Mouse (Mus musculus) limb, embryonic 15.5 days (tissue): Measurements from ENCODE around the gene Unc13c. TPM values are rescaled to one million over a fixed set of nuclear protein-coding genes. Genes with fewer than 3 reads are reported as not detected.

Experiments
- ATAC-seq: fragments of 200-750 bp; cut with Nextera tagmentation; 2 replicates; pipeline ENCODE4 v1.8.0; 2017; ENCODE audit warnings: low read depth, moderate TSS enrichment; ENCODE audit not compliant: insufficient number of reproducible peaks, low FRiP score, low TSS enrichment
- H3K27ac ChIP-seq: fragments of 300-500 bp; sonication (generic); 2 replicates; pipeline ENCODE4 v1.5.1; 2015; ENCODE audit warnings: moderate library complexity, mild to moderate bottlenecking, inconsistent platforms
- H3K27me3 ChIP-seq: fragments of 300-500 bp; sonication (generic); 2 replicates; pipeline ENCODE4 v1.6.1; 2015; ENCODE audit warnings: inconsistent platforms
- H3K36me3 ChIP-seq: fragments of 300-500 bp; sonication (generic); 2 replicates; pipeline ENCODE4 v1.6.1; 2015; ENCODE audit warnings: inconsistent platforms
- H3K4me1 ChIP-seq: fragments of 300-500 bp; sonication (generic); 2 replicates; pipeline ENCODE4 v1.6.1; 2015; ENCODE audit warnings: inconsistent platforms
- H3K4me2 ChIP-seq: fragments of 300-500 bp; sonication (generic); 2 replicates; pipeline ENCODE4 v1.6.1; 2015; ENCODE audit warnings: mild to moderate bottlenecking, inconsistent platforms
- H3K4me3 ChIP-seq: fragments of 300-500 bp; sonication (generic); 2 replicates; pipeline ENCODE4 v1.5.1; 2015; ENCODE audit warnings: mild to moderate bottlenecking, inconsistent platforms
- H3K9ac ChIP-seq: fragments of 300-500 bp; sonication (generic); 2 replicates; pipeline ENCODE4 v1.6.1; 2015; ENCODE audit warnings: inconsistent platforms
- H3K9me3 ChIP-seq: fragments of 300-500 bp; sonication (generic); 2 replicates; pipeline ENCODE4 v1.6.1; 2016; ENCODE audit warnings: inconsistent platforms
- WGBS: fragments of 180-500 bp; shearing (Covaris S2); methylation state at CpG from one replicate; pipeline ENCODE4 v1.1.7; 2015; 5-methylcytosine and 5-hydroxymethylcytosine counted together
- polyA plus RNA-seq: library from polyadenylated mRNA; unstranded; fragments of >200 nt; fragmentation: Nextera tagmentation; extraction: Ambion mirVana; gene quantifications from 2 replicates; pipeline ENCODE4 v1.2.1, GENCODE M21; 2015

Gene Unc13c
- polyA plus RNA-seq, 1 experiment from 2014 or later = 1.1 TPM

DNA sequence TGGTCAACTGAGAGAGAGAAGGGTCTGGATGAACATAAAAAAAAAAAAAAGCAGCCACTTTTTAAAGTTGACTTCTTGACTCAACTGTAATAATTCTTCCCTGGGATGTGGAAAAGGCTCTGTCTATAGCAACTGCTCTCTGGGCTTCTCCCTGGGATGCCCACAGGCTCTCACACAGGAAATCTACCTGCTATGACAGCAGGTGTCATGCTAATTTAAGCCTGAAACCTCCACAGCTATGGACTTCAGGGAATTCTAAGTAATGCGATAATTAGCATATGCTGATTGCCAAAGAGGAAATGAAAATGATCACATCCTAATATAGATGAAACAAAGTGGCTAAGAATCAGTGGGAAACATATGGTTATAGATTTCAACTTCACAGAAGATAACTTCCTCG, 102.1 kb downstream of the Unc13c start:
- Histone ChIP-seq H3K4me3 (no peak overlapping the region), H3K27ac (no peak overlapping the region), H3K36me3 (no peaks in the 10 kb centered on the region), H3K9ac (no peak overlapping the region), H3K4me2 (no peak overlapping the region), H3K27me3 (no peaks in the 10 kb centered on the region), H3K9me3 (no peaks in the 10 kb centered on the region), H3K4me1 (no peaks in the 10 kb centered on the region)
- ATAC-seq = no peak
- WGBS = 76% methylated on average over 2 of the region's 2 CpGs

- Histone ChIP-seq H3K36me3 (no peaks in the 10 kb centered on the region), H3K9me3 (no peaks in the 10 kb centered on the region), H3K9ac (no peak overlapping the region), H3K27me3 (no peaks in the 10 kb centered on the region), H3K4me3 (no peak overlapping the region), H3K4me2 (no peak overlapping the region), H3K4me1 (no peaks in the 10 kb centered on the region), H3K27ac (no peak overlapping the region)
- no peak for ATAC-seq
- WGBS = 84% methylated on average over 3 of the region's 3 CpGs
Measured at GRCm38 (mm10) chr9:73859469-73859868, 109.3 kb downstream of the Unc13c start.

GRCm38 (mm10) chr9:73854281-73854680, 114.5 kb downstream of the Unc13c start:
- Histone ChIP-seq H3K9ac (no peak overlapping the region), H3K27me3 (no peaks in the 10 kb centered on the region), H3K4me3 (no peak overlapping the region), H3K27ac (no peak overlapping the region), H3K36me3 (no peaks in the 10 kb centered on the region), H3K9me3 (no peaks in the 10 kb centered on the region), H3K4me1 (no peaks in the 10 kb centered on the region), H3K4me2 (no peak overlapping the region)
- WGBS = 41% methylated on average over 3 of the region's 3 CpGs
- no peak for ATAC-seq

DNA sequence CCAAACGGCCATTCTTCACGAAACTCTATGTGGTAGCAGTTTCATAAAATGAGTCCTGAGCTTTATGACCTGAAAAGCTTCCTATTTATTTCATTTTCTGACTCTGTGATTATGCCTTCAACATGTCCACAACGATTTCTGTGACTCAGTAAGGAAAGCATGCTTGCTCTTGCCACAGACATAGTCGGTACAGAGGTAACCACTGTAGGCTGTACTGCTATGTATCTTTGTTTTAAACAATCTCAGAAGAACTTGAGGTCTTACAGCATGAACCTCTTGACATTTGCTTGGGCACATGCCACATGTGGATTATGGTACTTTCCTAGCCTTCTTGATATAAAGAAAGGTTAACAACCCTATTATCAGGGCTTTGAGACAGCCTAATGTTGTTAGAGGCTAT, 162.1 kb downstream of the Unc13c start:
- Histone ChIP-seq H3K27me3 (no peaks in the 10 kb centered on the region), H3K9me3 (no peaks in the 10 kb centered on the region), H3K9ac (no peak overlapping the region), H3K36me3 (no peaks in the 10 kb centered on the region), H3K27ac (no peak overlapping the region), H3K4me1 (no peaks in the 10 kb centered on the region), H3K4me2 (no peak overlapping the region), H3K4me3 (no peak overlapping the region)
- 70% methylated on average over 4 of the region's 4 CpGs for WGBS
- ATAC-seq = no peak

DNA sequence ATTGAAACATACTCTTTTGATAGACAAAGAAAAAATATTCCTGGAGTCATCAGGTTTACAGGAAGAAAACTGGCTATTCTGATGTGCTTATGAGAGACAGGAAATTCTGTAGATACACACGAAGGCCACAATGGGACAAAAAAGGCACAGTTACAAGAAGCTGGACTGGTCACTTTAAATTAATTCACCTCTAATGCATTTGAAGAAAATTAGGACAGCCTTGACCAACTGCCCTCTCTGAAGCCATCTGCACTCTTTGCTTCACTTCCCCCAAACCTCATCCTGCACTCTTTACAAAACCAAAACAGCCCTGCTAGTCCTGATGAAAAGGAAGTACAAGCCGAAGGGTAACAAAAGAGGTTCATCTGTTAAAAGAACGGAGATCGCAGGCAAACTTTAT, 194.2 kb downstream of the Unc13c start:
- Histone ChIP-seq H3K27ac (no peak overlapping the region), H3K4me3 (no peak overlapping the region), H3K36me3 (no peaks in the 10 kb centered on the region), H3K4me1 (no peaks in the 10 kb centered on the region), H3K9ac (no peak overlapping the region), H3K9me3 (no peaks in the 10 kb centered on the region), H3K27me3 (no peaks in the 10 kb centered on the region), H3K4me2 (no peak overlapping the region)
- WGBS = 82% methylated on average over 4 of the region's 4 CpGs
- ATAC-seq = no peak

- Histone ChIP-seq H3K36me3 (no peaks in the 10 kb centered on the region), H3K4me1 (no peaks in the 10 kb centered on the region), H3K4me2 (no peak overlapping the region), H3K4me3 (no peak overlapping the region), H3K9me3 (no peaks in the 10 kb centered on the region), H3K27me3 (no peaks in the 10 kb centered on the region), H3K27ac (no peak overlapping the region), H3K9ac (no peak overlapping the region)
- WGBS = 41% methylated on average over 2 of the region's 2 CpGs
- no peak for ATAC-seq
Measured at GRCm38 (mm10) chr9:73755185-73755584, 213.6 kb downstream of the Unc13c start.

DNA sequence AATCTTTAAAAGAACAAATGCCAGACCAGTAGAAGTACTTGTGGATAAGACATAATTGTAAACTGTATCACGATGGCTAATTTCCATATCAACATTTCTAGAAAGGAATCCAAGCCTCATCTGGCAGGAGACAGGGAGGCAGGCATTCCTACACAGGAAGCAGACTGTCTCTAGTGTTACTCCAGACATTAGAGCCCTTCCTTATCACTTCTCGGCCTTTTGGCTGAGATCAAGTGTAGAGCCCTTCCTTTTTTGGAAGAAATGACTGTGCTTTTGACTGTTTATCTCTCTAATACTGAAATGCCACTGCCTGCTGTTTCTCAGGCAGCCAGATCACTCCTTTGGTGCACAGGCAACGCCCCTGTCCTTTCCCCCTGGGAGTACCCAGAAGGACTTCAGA, 215.3 kb downstream of the Unc13c start:
- H3K4me3 ChIP-seq = no peak overlapping the region
- no peak overlapping the region for H3K9ac ChIP-seq
- no peaks in the 10 kb centered on the region for H3K4me1 ChIP-seq
- ATAC-seq = no peak
- 49% methylated on average over 3 of the region's 3 CpGs for WGBS
- H3K36me3 ChIP-seq = no peaks in the 10 kb centered on the region
- H3K9me3 ChIP-seq = no peaks in the 10 kb centered on the region
- no peak overlapping the region for H3K27ac ChIP-seq
- H3K4me2 ChIP-seq = no peak overlapping the region
- H3K27me3 ChIP-seq = no peaks in the 10 kb centered on the region

- H3K9ac ChIP-seq = no peak overlapping the region
- no peaks in the 10 kb centered on the region for H3K9me3 ChIP-seq
- H3K4me1 ChIP-seq = no peaks in the 10 kb centered on the region
- H3K27me3 ChIP-seq = no peaks in the 10 kb centered on the region
- ATAC-seq = no peak
- no peaks in the 10 kb centered on the region for H3K36me3 ChIP-seq
- 90% methylated on average over 1 of the region's 1 CpGs for WGBS
- H3K27ac ChIP-seq = no peak overlapping the region
- no peak overlapping the region for H3K4me2 ChIP-seq
- no peak overlapping the region for H3K4me3 ChIP-seq
Measured at GRCm38 (mm10) chr9:73751344-73751743, 217.4 kb downstream of the Unc13c start.

- no peaks in the 10 kb centered on the region for H3K36me3 ChIP-seq
- no peaks in the 10 kb centered on the region for H3K9me3 ChIP-seq
- no peaks in the 10 kb centered on the region for H3K4me1 ChIP-seq
- H3K4me2 ChIP-seq = no peak overlapping the region
- no peak overlapping the region for H3K4me3 ChIP-seq
- WGBS = 86% methylated on average over 7 of the region's 7 CpGs
- H3K27ac ChIP-seq = no peak overlapping the region
- H3K27me3 ChIP-seq = no peaks in the 10 kb centered on the region
- ATAC-seq = no peak
- H3K9ac ChIP-seq = no peak overlapping the region
Measured at GRCm38 (mm10) chr9:73734446-73734845, 234.3 kb downstream of the Unc13c start.

DNA sequence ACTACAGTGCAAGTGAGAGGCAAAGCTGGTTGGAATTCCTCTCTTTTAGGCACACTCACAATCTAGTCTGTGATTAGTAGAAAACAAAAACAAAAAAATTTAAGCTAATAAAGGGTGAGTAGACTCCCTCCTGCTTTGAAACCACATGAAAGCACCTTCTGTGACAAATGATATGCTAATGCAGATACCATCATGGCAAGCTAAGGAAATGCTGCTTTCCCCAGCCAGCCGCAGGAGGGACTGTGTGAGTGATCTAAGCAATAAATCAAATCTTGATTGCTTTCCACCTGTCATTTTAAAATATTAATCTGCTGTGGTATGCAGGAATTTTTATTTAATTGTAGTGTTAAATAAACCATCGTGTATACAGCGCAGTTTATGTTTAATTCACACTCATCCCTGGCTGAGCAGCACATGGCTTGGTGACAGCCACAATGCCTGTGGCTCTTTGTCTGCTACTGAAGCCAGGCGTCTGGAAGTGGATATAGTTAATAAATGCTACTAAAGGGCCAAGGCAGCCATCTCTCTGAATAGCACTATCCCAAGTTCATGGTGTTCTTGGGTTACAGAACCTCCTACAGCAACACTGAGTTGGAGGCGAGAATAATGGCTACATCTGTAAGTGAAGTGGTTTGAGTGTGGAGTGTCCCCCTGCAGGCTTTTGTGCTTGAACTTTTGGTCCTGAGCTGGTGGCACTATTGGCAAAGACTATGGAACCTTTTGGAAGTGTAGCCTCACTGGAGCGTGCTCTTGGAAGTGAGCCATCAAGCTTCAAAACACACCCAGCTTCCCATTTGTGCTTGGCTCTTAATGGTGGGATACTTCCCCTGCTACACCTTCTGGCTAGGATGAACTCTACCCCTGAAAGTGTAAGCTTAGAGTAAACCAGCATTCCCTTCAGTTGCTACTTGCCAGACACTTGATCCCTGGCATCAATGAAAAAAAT, 242.8 kb downstream of the Unc13c start:
- no peak for ATAC-seq
- no peaks in the 10 kb centered on the region for H3K27me3 ChIP-seq
- WGBS = 52% methylated on average over 6 of the region's 6 CpGs

GRCm38 (mm10) chr9:73724776-73725175, 244.0 kb downstream of the Unc13c start:
- H3K27ac ChIP-seq = no peak overlapping the region
- H3K36me3 ChIP-seq = no peaks in the 10 kb centered on the region
- no peaks in the 10 kb centered on the region for H3K9me3 ChIP-seq
- WGBS = 83% methylated on average over 4 of the region's 4 CpGs
- no peak overlapping the region for H3K9ac ChIP-seq
- no peak overlapping the region for H3K4me2 ChIP-seq
- no peaks in the 10 kb centered on the region for H3K4me1 ChIP-seq
- ATAC-seq = no peak
- H3K4me3 ChIP-seq = no peak overlapping the region
- H3K27me3 ChIP-seq = no peaks in the 10 kb centered on the region

More for the DNA sequence above, 242.8 kb downstream of the Unc13c start:
- no peaks in the 10 kb centered on the region for H3K9me3 ChIP-seq
- H3K36me3 ChIP-seq = no peaks in the 10 kb centered on the region
- H3K27ac ChIP-seq = no peak overlapping the region
- no peak overlapping the region for H3K4me2 ChIP-seq
- H3K4me1 ChIP-seq = no peaks in the 10 kb centered on the region
- H3K9ac ChIP-seq = no peak overlapping the region
- no peak overlapping the region for H3K4me3 ChIP-seq

- H3K4me1 ChIP-seq = no peaks in the 10 kb centered on the region
- ATAC-seq = no peak
- H3K27ac ChIP-seq = no peak overlapping the region
- no peak overlapping the region for H3K4me2 ChIP-seq
- no peaks in the 10 kb centered on the region for H3K27me3 ChIP-seq
- 58% methylated on average over 4 of the region's 4 CpGs for WGBS
- no peak overlapping the region for H3K4me3 ChIP-seq
- H3K36me3 ChIP-seq = no peaks in the 10 kb centered on the region
- no peak overlapping the region for H3K9ac ChIP-seq
- no peaks in the 10 kb centered on the region for H3K9me3 ChIP-seq
Measured at GRCm38 (mm10) chr9:73713508-73713907, 255.3 kb downstream of the Unc13c start.
